Mouse (Mus musculus): ENCODE measurements at regions not wholly inside any gene's neighbourhood (a gene's known extent, or its start where the extent isn't known, plus 50 kb on each side); places are given as distances from the start of the nearest gene placed in this dataset.

DNA sequence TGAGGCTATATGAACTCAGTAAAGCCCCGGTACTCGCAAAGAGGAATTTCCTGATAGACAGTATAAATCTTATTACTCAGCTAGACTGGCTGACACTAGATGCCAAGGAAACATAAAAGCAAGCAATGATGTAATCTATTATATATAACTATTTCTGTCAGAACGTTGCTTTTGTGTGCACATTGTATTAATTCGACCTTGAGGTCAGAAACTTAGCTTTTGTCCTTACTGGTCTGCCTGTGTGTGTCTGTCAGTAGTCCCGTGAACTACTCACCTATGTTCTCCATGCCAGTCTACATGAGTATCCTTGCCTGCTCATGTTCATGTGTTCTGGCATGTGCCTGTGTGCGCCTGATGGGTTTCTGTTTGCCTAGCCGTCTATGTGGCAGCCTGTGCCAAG lies 70.5 kb downstream of the Tmx1 start:
- DNase-seq (ENCODE audit: low spot score) = no peak

DNA sequence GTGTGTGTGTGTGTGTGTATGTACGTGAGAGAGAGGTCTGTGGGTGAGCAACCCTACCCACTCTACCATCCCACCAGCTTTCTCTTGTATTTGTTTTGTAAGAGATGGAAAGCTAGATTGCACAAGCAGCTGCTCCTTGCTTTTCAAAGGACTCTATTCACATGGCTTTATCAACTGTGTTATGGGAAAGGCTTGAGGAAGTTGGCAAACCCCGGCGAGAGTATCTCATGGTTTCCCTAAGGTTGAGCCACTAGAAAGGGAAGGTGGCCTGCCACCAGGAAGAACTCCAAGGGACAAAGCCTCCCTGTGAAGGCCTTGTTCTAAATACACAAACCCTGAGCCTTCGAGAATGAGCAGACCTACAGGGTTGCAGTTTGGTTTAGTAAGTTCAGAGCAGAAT lies 71.8 kb downstream of the Tmx1 start:
- no peak for DNase-seq (ENCODE audit: low spot score)

DNA sequence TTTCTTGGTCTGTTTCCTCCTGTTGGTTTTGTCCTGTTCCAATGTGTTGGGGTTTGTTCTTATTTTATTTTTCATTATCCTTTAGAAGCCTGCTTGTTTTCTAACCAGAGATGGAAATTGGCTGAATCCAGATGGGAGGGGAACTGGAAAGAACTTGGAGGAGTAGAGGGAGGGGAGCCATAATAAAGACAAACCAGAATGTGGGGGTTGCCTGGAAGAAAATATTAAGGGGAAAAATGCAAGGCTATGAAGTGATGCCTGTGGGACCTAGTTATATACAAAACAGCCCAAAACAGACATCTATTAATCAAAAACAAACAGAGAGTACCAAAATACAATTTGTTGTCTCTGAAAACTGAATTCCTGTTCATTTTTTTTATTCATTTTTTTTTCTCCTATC lies 78.8 kb downstream of the Tmx1 start:
- DNase-seq (ENCODE audit: low spot score) = no peak

DNA sequence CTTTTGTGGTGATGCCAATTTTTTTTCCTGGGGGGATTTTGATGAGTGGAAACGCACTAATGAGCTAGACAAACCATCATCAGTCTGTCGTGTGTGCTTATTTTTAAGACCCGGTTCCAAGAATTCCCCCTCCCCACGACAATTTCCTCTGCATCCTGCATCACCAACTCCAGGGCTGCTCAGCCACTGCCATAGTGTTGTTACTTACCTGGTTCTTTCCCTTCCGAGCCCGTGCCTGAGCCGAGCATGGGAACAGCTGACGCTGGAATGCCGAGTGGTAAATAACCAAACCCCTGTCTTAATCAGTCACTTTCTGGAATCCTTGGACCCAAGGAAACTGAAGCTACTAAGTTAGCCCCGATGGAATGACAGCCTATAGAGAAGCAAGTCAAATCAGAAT lies 79.3 kb downstream of the Tmx1 start:
- no peak for DNase-seq (ENCODE audit: low spot score)

DNA sequence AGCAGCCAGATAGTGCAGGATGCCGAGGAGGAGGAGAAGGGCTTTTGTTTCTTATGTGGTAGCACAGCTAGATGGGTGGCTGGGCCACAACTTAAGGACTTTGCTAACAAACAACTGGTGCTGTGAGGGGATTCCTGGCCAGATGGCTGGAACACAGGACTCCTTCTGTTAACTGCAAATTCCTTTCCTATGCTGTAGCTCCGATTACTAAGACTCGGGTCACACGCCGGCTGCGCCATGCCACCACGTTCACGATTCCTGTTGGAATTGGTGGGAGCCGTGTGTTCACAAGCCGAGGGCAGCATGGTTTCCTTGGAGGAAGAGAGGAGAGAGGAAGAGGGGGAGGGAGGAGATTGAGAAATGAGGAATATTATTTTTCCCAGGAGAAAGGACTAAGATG lies 79.9 kb downstream of the Tmx1 start:
- DNase-seq (ENCODE audit: low spot score) = no peak

DNA sequence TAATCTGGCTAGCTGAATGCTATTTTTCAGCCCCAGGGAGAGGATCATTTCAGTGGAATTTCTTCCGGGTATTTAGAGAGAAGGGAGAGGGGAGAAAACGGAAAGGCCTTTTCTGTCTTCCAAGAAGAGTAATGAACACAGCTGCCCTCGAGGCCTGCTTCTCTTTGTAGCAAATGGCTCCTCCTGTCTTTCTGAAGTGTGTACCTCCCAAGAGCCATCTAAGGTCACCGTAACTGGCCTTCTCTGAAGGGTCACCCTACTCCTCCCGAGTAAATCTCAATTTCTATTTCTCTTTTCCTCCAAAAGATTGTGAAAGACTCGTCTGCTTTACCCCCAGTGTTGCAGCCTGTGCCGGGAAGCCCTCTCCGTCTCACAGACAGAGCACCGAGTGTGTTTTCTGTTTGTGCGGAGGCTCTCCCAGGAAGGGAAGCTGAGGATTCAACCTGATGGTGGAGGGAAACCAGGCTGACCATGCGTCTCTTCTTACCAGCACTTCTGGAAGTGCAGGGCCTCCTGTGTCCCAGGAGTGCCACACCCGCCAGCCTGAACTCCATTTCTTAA lies 80.6 kb downstream of the Tmx1 start:
- DNase-seq (ENCODE audit: low spot score) = peak; percentile 42

DNA sequence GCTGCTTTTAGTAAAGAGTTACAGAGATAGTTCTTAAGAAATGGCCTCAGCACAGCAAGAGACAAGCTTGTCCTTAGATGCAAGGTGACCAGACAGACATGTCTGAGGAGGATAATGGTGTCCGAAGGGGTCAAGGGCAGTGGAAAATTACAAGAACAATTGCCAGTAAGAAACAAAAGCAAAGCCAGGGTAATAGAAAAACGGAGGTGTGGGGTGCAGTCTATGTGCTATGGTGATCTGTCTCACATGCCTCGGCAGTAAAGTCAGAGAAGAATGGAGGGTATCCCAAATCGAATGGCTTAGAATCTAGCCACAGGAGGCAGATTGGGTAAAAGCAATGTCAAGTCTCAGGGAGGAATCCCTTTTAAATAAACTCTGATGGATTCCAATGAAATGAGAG lies 86.2 kb downstream of the Tmx1 start:
- DNase-seq (ENCODE audit: low spot score) = no peak

DNA sequence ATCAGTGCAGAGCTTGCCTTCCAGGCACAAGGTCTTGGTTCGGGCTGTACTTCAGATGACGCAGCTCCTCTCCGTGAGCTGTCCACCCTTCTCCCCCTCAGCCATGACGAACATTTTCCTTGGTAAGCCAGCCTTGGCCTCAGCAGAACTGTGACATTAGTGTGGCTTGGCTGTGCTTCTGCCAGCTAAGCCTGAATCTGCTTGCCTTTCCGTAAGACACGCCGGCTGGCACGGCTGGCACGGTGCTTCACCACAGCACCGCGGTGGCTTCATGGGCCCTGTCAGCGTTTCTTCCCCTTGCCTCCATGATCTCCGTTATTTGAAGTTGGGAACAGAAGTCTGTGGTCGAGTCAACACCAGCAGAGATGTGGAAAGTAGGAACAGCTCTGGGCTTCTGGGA lies 87.0 kb downstream of the Tmx1 start:
- DNase-seq (ENCODE audit: low spot score) = peak; percentile 58

DNA sequence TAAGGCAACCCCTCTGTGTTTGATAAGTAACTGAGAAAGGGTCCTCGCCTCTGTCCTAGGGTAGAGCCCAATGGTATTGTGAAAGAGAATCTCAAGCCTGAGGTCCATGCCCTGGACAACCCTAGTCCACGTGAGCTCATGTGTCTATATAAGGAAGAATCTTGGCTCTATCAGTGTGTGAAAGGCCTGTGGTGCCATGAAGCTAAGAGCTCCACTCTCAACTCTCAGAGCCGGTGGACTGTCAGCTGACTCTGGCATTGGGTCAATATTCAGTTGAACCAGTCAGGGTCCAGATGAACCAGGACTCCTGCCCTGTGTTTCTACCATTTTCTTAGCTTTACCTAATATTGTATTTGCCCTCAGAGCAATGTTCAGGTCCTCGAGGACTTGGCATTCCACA lies 88.5 kb downstream of the Tmx1 start:
- no peak for DNase-seq (ENCODE audit: low spot score)

DNA sequence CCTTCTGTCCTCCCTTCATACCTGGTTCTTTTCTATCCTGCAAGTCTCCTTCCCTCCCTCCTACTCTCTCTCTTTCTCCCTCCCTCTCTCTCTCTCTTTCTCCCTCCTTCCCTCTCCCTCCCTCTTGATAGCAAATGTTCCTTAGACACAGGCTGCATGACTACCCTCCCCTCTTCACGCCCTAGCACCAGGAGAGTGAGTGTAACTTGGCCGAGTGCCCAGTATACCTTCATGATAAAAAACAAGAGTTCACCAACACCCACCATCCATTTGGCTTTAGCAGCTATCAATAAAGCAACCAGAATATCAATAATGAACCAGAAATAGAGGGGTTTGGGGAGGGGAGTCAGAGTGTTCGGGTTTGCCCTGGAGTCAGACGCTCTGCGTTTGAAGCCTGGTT lies 90.4 kb downstream of the Tmx1 start:
- DNase-seq (ENCODE audit: low spot score) = no peak

DNA sequence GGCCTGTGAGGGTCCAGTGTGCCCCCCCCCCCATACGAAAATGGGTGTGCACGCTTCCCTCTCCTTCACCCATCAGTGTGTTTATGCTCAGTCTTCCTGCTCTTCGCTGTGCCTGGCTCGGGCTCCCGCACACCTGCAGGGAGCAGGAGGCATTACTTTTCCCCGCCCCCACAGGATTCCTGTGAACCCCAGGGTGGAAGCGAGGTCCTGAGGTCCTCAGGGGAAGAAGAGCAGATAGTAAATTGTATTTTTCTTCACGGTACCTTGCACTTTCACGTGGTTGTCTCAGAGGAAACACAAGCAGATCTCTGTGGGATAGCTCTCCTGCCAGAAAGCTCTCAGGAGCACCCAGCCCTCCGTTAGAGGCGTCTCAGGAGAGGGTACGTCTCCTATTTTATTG lies 91.4 kb downstream of the Tmx1 start:
- no peak for DNase-seq (ENCODE audit: low spot score)

DNA sequence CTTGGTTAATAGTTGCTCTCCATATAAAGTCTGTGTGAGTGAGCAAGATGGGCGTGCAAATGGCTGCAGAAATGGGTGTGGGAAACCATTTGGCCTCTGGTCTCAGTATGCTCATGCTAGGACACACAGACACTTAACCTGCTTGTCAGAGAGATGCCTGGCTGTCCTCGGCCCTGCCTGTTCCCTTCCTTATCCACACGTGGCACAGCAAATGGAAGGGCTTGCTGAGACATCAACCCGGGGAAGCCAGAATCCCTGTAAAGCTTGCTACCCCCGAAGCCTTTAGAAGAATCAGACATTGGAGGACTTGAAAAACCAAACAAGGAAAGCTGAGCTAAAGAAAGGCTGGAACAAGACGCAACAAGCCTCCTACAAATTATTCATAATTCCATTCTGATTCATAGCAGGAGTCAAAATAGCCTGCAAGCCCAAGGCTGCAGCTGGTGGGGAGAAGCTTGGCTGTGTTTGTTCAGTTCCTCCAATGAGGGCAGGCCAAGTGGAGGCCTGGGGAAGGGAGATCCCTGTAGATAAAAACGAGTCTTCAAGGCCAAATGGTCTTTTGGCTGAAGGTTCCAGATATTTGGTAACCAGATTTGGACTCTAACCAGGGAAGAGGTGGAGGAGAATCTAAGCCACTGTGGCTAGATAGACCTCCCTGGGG lies 92.1 kb downstream of the Tmx1 start:
- DNase-seq (ENCODE audit: low spot score) = peak; percentile 71

DNA sequence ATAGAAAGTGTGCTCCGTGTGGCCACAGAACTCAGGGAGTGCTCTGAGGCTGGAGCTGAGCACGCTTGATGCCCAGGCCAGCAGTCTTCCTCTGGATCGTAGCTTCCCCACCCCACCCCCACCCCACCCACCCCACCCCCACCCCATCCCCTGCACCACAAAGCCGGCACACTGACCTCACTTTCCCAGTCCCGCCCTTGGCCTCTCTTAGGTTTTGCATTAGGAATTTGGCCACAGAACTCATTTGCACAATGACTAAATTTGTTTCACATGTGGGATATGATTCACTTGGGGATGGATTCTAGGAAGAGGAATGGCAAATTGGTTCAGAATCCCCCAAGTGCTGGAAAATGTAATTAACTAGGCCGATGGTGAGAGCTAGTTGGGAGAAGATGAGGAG lies 94.3 kb downstream of the Tmx1 start:
- peak; percentile 66 for DNase-seq (ENCODE audit: low spot score)

DNA sequence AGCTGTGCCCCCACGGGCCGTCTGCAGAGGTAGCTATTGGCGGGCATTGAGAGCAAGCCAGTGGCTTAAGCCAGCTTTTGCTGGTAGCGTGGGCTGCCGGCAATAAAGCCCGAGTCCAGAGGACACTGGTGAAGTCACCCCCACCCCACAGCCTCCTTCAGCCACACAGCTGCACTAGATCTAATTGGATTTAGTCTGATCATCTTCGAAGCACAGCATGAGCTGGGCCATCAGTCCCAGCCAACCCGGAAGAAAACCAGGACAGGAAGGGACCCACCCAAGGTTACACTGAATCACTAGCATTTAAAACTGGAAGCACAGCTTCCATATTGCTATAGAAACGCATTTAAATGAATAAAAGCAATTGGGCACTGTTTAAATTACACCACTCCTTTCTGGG lies 96.4 kb downstream of the Tmx1 start:
- DNase-seq (ENCODE audit: low spot score) = no peak

DNA sequence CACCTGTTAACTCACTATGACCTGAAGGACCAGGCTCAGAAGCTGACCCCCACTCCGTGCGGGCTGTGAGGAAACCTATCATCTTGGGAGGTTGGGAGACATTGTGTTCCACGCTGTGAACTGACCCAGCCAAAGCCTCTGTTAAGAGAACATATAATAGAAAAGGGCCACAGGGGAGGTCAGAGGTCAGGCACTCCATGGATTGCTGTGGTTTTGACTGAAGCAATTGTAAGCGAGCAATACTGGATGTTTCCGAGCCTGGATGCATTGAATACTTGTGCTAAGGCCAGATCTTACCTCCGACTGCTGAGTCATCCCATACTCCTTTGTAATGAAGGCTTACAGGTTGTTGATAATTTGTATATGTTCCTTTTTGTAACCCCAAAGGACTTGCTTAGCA lies 101.0 kb downstream of the Tmx1 start:
- no peak for DNase-seq (ENCODE audit: low spot score)

DNA sequence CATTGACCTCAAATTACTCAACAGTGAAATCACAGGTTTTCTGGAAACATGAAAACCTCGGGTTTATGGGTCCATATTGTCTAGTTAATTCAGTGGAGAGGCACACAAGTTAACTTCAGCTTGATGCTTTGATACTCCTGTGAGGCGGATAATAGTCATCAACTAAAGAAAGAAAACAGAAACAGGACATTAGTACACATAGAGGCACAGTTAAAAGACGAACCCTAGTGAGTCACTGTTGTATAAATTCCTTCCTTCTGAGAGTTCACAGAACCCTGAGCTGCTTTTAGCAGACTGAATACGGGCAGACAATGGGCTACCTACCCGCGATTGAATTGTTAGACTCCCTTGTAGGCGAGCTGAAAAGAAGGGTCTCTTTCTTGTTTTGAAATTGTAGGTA lies 101.7 kb downstream of the Tmx1 start:
- DNase-seq (ENCODE audit: low spot score) = no peak

DNA sequence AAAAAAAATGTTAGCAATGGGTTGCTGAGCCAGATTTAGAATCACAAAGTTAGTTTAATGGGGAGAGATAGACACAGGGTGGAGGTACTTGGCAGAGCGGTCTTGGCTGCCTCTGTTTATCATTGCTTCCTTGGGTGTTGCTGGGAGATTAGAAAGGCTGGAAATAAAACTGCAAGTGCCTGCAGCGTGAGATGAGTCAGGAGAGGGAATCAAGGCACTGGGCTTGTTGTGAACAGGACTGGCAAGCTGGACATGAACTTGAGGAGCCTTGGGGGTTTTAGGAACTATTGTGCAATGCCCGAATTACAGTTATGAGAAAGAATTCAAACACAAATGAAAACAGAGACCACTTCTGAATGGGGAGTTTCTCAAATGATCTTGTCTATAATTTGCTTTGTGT lies 102.8 kb downstream of the Tmx1 start:
- DNase-seq (ENCODE audit: low spot score) = peak; percentile 75

DNA sequence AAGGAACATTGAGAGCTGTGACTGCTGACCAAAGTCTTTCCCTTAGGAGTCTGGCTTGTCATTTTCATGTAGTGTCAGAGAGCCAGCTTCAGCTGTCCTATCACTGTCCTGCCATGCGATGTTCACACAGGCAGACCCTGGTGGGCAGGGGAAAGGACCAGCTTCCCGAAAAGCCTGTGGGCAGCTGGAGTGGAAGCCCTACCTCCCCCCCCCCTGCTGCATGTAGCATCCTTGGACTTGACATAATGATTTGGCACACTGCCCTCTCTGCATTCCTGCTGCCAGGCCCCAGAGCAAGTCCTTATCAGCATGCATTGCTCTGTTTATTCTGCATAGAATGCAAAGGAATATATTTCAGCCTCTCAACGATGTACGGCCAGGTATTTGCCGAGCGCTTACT lies 103.9 kb downstream of the Tmx1 start:
- no peak for DNase-seq (ENCODE audit: low spot score)

DNA sequence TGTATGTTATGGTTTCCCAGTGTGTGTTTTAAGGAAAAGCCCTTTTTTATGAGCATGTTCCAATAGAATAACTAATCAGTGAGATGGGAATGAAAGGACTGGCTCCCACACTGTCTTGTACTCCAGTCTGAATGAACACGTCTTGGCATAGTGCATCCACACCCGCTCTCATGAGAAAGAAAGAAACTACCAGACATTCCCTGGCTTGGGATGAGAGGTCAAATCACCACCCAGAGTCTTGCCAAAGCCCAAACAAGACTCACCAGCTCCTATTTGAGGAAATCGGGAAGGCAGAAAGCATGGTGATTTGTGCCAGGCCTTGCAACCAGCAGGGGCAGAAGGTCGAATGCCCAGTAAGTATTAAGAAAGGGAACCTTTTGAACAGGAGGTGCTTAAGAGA lies 110.6 kb downstream of the Tmx1 start:
- DNase-seq (ENCODE audit: low spot score) = no peak

DNA sequence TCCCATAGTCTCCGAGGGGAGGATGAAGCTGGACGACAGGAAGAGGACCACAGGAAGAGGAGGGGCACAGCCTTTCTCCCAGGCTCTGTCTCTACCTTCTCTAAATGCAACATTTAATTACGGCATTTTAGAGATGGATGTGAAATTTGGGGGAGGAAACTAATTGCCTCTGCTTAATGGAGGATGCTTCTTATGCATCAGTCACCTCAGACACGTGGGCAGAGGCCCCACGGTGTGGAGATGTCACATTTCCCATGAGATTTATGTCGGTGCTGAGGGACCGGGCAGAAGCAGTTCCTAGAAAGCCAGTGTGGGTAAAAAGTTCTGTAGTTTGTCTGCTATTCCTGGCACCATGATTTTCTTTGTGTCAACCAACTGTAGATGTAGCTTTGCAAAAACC lies 122.8 kb downstream of the Tmx1 start:
- no peak for DNase-seq (ENCODE audit: low spot score)

DNA sequence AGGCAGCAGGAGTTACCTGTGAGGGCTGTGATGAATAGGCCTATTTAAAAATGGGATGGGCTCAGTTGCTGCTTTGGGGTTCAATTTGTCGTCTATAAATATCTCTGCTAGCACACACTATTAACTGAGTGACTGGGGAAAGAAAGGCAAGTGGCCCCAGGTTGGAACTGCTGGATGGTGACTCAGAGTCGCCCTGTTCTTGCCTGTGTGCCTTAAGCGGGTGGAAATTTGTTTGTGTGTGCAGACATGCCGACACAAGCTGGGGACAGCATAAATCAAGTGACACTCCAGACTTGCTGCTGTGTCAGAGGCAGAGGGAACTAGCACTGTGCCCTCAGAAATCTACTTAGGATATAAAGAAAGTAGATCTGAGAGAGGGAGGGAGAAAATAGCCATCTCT lies 124.9 kb downstream of the Tmx1 start:
- no peak for DNase-seq (ENCODE audit: low spot score)

DNA sequence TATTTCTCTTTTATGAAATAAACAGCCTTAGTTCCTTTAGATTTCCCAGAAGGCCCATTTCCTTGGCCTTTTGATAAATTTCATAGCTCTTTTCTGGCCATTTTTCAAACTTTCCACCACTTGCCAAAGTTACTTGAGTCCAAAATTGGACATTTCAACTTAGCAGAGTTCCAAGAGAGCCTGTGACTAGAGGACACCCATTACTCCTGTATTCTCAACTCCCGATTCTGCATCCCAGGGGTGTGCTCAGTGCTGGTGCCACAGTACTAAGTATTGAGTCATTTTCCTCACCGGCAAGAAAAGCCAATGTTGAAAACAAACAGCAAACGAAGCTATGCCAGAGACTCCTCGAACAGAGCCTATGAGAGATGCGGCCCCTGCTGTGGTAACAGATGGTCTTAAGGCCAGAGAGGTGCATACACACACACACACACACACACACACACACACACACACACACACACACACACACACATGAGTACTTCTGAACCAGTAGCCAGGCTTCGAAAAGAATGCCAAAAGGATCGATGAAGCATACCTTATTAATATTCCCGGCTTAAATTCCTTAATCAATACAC lies 126.5 kb downstream of the Tmx1 start:
- peak; percentile 74 for DNase-seq (ENCODE audit: low spot score)

DNA sequence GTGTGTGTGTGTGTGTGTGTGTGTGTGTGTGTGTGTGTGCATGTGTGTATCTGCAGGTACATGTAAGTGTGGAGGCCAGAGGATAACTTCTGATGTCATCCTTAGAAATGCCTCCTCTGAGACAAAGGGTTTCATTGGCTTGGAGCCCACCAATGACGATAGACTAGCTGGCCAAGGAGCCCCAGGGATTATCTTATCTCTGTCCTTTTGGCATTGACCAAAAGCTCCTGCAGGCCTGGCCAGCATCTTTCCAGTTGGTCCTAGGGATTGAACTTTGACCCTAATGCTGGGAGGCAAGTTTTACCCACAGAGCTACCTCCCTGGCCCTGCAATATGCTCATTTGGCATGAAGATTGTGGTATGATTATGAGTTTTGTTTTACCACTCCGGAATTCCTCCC lies 133.3 kb downstream of the Tmx1 start:
- DNase-seq (ENCODE audit: low spot score) = no peak

DNA sequence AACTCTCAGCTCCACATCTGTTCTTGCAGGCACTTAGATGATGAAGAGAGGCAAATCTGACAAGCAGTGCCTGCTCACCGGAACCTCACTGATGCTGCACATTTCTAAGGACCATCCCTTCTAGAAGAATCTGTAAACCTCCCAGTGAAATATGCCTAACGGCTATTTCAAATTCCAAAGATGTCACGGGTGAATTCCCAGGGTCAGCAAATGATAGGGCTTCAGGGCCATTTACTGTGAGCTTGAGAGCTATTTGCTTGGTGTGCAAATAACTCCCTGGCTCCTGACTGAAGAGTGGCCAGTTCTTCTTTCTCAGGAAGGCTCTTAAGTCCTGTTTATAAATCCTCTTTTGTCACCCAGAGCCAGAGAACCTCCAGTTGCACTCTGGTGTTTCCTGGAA lies 135.3 kb downstream of the Tmx1 start:
- no peak for DNase-seq (ENCODE audit: low spot score)

Data from gastrocnemius, adult 18-20 months (tissue).